ENCODE assay signal across 8 mouse cellular contexts in the genomic region with DNA sequence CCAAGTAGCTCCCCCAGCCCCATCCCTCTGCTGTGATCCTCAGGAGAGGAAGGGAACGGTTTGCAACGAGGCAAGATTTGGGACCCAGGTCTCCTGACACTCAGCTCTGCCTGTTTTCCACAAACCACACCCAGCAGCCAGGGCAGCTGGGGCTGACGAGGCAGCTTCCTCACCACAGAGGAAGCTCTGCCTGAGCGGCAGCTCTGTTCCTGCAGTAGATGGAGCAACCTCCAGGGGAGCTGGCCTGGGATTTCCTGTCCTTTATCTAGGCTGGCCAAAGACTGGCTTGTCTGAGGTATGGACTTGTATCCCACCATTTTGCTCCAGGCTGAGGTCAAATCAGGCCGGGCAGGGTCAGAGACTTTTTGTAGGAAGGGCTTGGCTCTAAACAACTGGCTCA. TPM values are rescaled to one million over a fixed set of nuclear protein-coding genes. Genes with fewer than 3 reads are reported as not detected.
DNase-seq lines count a peak whose midpoint lies in the region; ATAC-seq and TF ChIP-seq lines count a peak whose summit lies in the region.

No protein-coding gene starts in this region.

- no peak overlapping the region for H3K4me2 ChIP-seq in liver, postnatal 0 days (ENCODE audit: low read depth, low read length)
- no peak overlapping the region for H3K4me2 ChIP-seq in midbrain, embryonic 14.5 days (ENCODE audit: low read length)

- DNase-seq in 416B (ENCODE audit: low read depth), result peak; percentile 77
- DNase-seq in G1E (ENCODE audit: low spot score), result peak; percentile 38
- DNase-seq in heart, postnatal 10 days, result peak; percentile 50 to 55
- peak; percentile 45 for DNase-seq in liver, postnatal 0 days
- DNase-seq in forebrain, embryonic 10.5 days (ENCODE audit: extremely low spot score, low spot score), result no peak
- DNase-seq in midbrain, embryonic 14.5 days, result no peak
- DNase-seq in cerebellum, adult 18-20 months, result no peak
- DNase-seq in spleen, postnatal 14 days (ENCODE audit: low spot score in 2 of 2), result no peak

- peak overlapping the region; percentile 11; the same call in 1 of the 2 replicates for H3K27ac ChIP-seq in liver, postnatal 0 days (ENCODE audit: low read depth)
- H3K27ac ChIP-seq in forebrain, embryonic 10.5 days, result no peak overlapping the region
- no peak overlapping the region for H3K27ac ChIP-seq in midbrain, embryonic 14.5 days (replicated peaks; ENCODE audit: low read depth, low read length)

- WGBS in liver, postnatal 0 days (ENCODE audit: insufficient replicate concordance), result 23% methylated on average over 5 of the region's 5 CpGs
- 57% methylated on average over 5 of the region's 5 CpGs for WGBS in forebrain, embryonic 10.5 days
- WGBS in midbrain, embryonic 14.5 days, result 59% methylated on average over 5 of the region's 5 CpGs

- H3K9me3 ChIP-seq in G1E (replicated peaks), result no peaks in the 10 kb centered on the region
- no peaks in the 10 kb centered on the region for H3K9me3 ChIP-seq in liver, postnatal 0 days (ENCODE audit: low read length)
- H3K9me3 ChIP-seq in forebrain, embryonic 10.5 days, result no peaks in the 10 kb centered on the region
- H3K9me3 ChIP-seq in midbrain, embryonic 14.5 days (ENCODE audit: control insufficient read depth, low read length), result no peaks in the 10 kb centered on the region

- H3K4me1 ChIP-seq in G1E (ENCODE audit: insufficient read depth, low read depth, low read length), result peaks cover 84% of the 10 kb centered on the region
- H3K4me1 ChIP-seq in liver, postnatal 0 days (ENCODE audit: insufficient read depth), result no peaks in the 10 kb centered on the region; the same call in 1 of the 2 replicates
- H3K4me1 ChIP-seq in forebrain, embryonic 10.5 days, result peaks cover 19% of the 10 kb centered on the region
- no peaks in the 10 kb centered on the region for H3K4me1 ChIP-seq in midbrain, embryonic 14.5 days (ENCODE audit: control insufficient read depth, insufficient read depth, low read length)

- peak; percentile 50 for ATAC-seq in G1E (ENCODE audit: extremely low read depth, insufficient number of reproducible peaks, low FRiP score, poor library complexity, severe bottlenecking)
- no peak for ATAC-seq in liver, postnatal 0 days
- no peak for ATAC-seq in midbrain, embryonic 14.5 days (ENCODE audit: low FRiP score, low TSS enrichment)

- no peak overlapping the region for H3K9ac ChIP-seq in liver, postnatal 0 days (replicated peaks)
- H3K9ac ChIP-seq in midbrain, embryonic 14.5 days (replicated peaks; ENCODE audit: low read length), result no peak overlapping the region

- peaks cover 67% of the 10 kb centered on the region for H3K36me3 ChIP-seq in G1E (replicated peaks)
- no peaks in the 10 kb centered on the region for H3K36me3 ChIP-seq in liver, postnatal 0 days (replicated peaks; ENCODE audit: insufficient read depth, low read length)
- no peaks in the 10 kb centered on the region for H3K36me3 ChIP-seq in forebrain, embryonic 10.5 days (replicated peaks)
- no peaks in the 10 kb centered on the region for H3K36me3 ChIP-seq in midbrain, embryonic 14.5 days (ENCODE audit: control insufficient read depth, insufficient read depth, low read length)

- no peaks in the 10 kb centered on the region for H3K27me3 ChIP-seq in G1E (ENCODE audit: insufficient read depth, low read length)
- H3K27me3 ChIP-seq in liver, postnatal 0 days (ENCODE audit: insufficient read depth, low read length), result no peaks in the 10 kb centered on the region
- peaks cover 99% of the 10 kb centered on the region for H3K27me3 ChIP-seq in forebrain, embryonic 10.5 days (ENCODE audit: poor library complexity, severe bottlenecking)
- H3K27me3 ChIP-seq in midbrain, embryonic 14.5 days (ENCODE audit: control insufficient read depth, insufficient read depth, low read length), result peaks cover 11% of the 10 kb centered on the region; the same call in 1 of the 2 replicates

- TF ChIP-seq EP300 in liver, postnatal 0 days (IDR thresholded peaks at IDR 0.05; ENCODE audit: low read depth), result no peak

- no peak for TF ChIP-seq CTCF in G1E (IDR thresholded peaks at IDR 0.05; ENCODE audit: low read depth, low read length)
- TF ChIP-seq CTCF in liver, postnatal 0 days (IDR thresholded peaks at IDR 0.05; ENCODE audit: low read depth), result peak; percentile 26

- intact Hi-C loops in heart, postnatal 10 days (cut with DNase I), result no loop called here

- peak overlapping the region; percentile 57; the same call in 1 of the 2 replicates for H3K4me3 ChIP-seq in G1E (ENCODE audit: low read depth, low read length)
- no peak overlapping the region for H3K4me3 ChIP-seq in liver, postnatal 0 days (ENCODE audit: low read depth, low read length)
- no peak overlapping the region for H3K4me3 ChIP-seq in forebrain, embryonic 10.5 days
- H3K4me3 ChIP-seq in midbrain, embryonic 14.5 days (replicated peaks; ENCODE audit: low read depth, low read length), result no peak overlapping the region

RNA-seq across cellular contexts. Expression of gene Stard8, which starts 46.2 kb away (rescaled TPM):
- total RNA-seq in G1E (2014; fragmentation: Nextera tagmentation), result 34.2 and 46.2 TPM in 2 replicates
- 56.4 and 58.0 TPM in 2 replicates for total RNA-seq in G1E (2017)
- polyA plus RNA-seq in G1E (2012), result 64.2 and 149 TPM in 2 replicates
- 10 to 100 TPM; 34.0 to 40.9 TPM for total RNA-seq in heart, postnatal 10 days (2021)
- 2.8 and 3.1 TPM in 2 replicates for polyA plus RNA-seq in liver, postnatal 0 days (2015; fragmentation: Nextera tagmentation; extraction: Ambion mirVana)
- 10.9 and 11.4 TPM in 2 replicates for polyA plus RNA-seq in forebrain, embryonic 10.5 days (2016; fragmentation: Nextera tagmentation; extraction: Ambion mirVana)
- polyA plus RNA-seq in midbrain, embryonic 14.5 days (2014; fragmentation: Nextera tagmentation; extraction: Ambion mirVana), result 1.5 and 4.8 TPM in 2 replicates

Comparison
In these comparisons a context has a peak if more than half of its experiments do, and no peak if none do; other contexts are left out.
1. DNase-seq: peak in 416B (single experiment), G1E (single experiment), heart, postnatal 10 days (2 of 2) and liver, postnatal 0 days (single experiment); none in forebrain, embryonic 10.5 days (single experiment), midbrain, embryonic 14.5 days (single experiment), cerebellum, adult 18-20 months (0 of 2) and spleen, postnatal 14 days (0 of 2).